Mouse (Mus musculus): ENCODE measurements around the gene Zfp369.

- TF ChIP-seq ZNF384 (IDR thresholded peaks at IDR 0.05; ENCODE audit: low read depth, low read length), result no peak
- no peak for TF ChIP-seq ZMIZ1 (IDR thresholded peaks at IDR 0.05; ENCODE audit: low read depth, low read length)
- TF ChIP-seq NRF1 (IDR thresholded peaks at IDR 0.05; ENCODE audit: low read depth, low read length), result no peak
- no peak for TF ChIP-seq NELFE (IDR thresholded peaks at IDR 0.05; ENCODE audit: low read depth, low read length)
- TF ChIP-seq USF2 (conservative IDR thresholded peaks at IDR 0.05; ENCODE audit: low read depth, low read length), result no peak
- TF ChIP-seq USF1 (IDR thresholded peaks at IDR 0.05; ENCODE audit: low read depth, low read length), result no peak
- TF ChIP-seq TBP (conservative IDR thresholded peaks at IDR 0.05; ENCODE audit: low read depth, low read length), result no peak
- no peak for TF ChIP-seq POLR2A (IDR thresholded peaks at IDR 0.05; ENCODE audit: low read depth, low read length)
- TF ChIP-seq ZC3H11A (IDR thresholded peaks at IDR 0.05; ENCODE audit: low read depth, low read length), result no peak
- no peak for TF ChIP-seq CTCF (conservative IDR thresholded peaks at IDR 0.05 in 1 of 2, IDR thresholded peaks at IDR 0.05 in 1 of 2; ENCODE audit: low read depth in 2 of 2, low read length in 2 of 2)
- TF ChIP-seq EP300 (IDR thresholded peaks at IDR 0.05; ENCODE audit: low read length), result no peak
Observed at GRCm38 (mm10) chr13:65259239-65259638, 19.4 kb upstream of the Zfp369 start, which contains the start of gene Gm10775.

Measured in CH12.LX (cell line).